Mouse (Mus musculus) mammary gland, adult 2 months (tissue): ENCODE data around the gene Csta1. TPM values are rescaled to one million over a fixed set of nuclear protein-coding genes. Genes with fewer than 3 reads are reported as not detected.

Experiments
- polyA plus RNA-seq: library from polyadenylated mRNA; depleted of rRNA; stranded (reverse); fragments of >200 nt; gene quantifications from 2 replicates; pipeline ENCODE4 v1.2.3, GENCODE M21; 2012; ENCODE audit warnings: low replicate concordance; rRNA removed

Csta1 gene
- 0.11 TPM in 1 of 2 replicates, not detected in the other for polyA plus RNA-seq

GRCm38 (mm10) chr16:36131141-36131540 lies at the start of gene Csta1:
Gene Csta1, minus strand, starts transcription at chr16:36131241.

DNA sequence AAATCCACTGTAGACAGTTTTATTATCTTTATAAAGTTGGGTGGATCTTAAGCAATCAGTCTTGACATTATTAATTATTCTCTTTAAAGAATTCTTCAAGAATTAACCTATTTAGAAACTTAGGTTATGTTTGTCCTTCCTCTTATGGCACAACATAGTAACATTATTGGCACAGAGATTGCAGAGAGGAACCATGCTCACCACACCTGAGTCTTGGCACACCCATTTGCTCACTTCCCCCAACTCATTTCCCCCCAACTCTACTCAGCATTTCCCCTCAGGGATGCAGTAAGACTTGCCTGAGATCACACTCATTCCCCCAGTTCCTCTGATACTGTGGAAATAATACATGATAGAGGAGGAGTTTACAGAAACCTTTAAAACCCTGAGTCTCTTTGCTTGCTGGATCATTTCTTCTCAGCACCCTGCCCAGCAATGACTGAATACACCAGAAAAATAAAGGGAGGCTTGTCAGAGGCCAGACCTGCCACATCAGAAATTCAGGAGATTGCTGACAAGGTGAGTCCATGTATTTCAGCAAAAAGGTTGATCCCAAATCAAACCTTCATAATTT lies 25.4 kb upstream of the Csta1 start, which contains the start of gene Stfa2l1:
Gene Stfa2l1 (plus strand): TSS at position 410 of the 574 bp plus-strand sequence.

DNA sequence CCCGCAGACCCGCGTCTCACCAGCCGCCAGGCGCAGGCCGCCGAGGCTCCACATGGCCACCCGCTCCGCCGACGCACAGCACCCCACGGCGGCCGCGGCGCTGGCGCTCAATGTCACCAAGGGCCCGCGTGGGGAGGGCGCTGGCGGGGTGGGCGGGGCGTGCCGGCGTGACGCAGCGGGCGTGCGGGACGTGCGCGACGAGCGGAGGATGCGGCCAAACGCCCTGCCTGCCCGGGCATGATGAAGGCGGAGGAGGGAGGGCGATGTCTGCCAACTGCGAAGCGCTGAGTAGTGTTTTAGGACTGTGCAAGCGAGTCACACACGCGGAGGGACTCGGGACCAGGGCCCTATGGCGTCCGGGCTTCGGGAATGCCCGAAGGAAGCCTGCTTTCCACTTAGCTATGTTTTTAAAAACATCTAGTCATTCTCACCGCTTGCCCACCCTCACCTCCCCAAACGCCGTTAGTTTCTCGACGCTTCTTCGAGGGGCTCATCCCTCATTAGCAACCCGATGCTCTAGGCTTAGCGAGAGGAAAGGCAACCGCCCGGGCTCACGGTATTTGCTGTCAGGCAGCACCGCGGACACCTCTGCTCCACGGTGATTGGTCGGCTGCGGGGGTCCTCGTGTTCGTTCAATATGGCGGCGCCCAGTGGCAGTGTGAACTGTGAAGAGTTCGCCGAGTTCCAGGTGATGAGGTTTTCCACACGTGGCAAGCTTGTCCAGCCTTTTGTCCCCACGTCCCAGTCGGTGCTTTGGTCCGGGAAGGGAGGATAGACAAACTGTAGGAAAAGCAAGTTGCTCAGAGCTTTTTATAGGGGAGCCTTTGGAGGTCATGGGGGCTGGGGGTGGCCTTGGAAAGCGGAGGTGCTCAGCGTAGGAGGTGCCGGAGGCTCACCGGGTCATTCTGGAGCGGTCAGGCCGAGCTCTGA lies 59.3 kb downstream of the Csta1 start, which contains the start of the genes Fam162a and Ccdc58:
Gene Fam162a (minus strand): TSS at position 145 of the 930 bp plus-strand sequence.
Gene Ccdc58 (plus strand): TSS at position 236 of the 930 bp plus-strand sequence.

Other genes starting within 250 kb of the Csta1 start
- 7.4 and 15.6 TPM in 2 replicates for gene Parp9, start 192.8 kb downstream of the Csta1 start, polyA plus RNA-seq
- 10.0 and 15.3 TPM in 2 replicates for gene Dtx3l, start 192.1 kb downstream of the Csta1 start, polyA plus RNA-seq
- gene Kpna1, start 152.5 kb downstream of the Csta1 start, polyA plus RNA-seq, result 3.7 and 15.5 TPM in 2 replicates
- 1.1 and 2.7 TPM in 2 replicates for gene Wdr5b, start 90.1 kb downstream of the Csta1 start, polyA plus RNA-seq
- gene Fam162a, start 59.6 kb downstream of the Csta1 start, polyA plus RNA-seq, result 27.0 and 27.7 TPM in 2 replicates
- gene Ccdc58, start 59.6 kb downstream of the Csta1 start, polyA plus RNA-seq, result 4.2 and 5.4 TPM in 2 replicates
- not detected in 2 replicates for gene Stfa2l1, start 25.6 kb upstream of the Csta1 start, polyA plus RNA-seq
- gene Gm5483, start 53.0 kb upstream of the Csta1 start, polyA plus RNA-seq, result not detected in 2 replicates
- gene Gm5416, start 79.2 kb upstream of the Csta1 start, polyA plus RNA-seq, result not detected in 2 replicates
- not detected in 2 replicates for gene 2010005H15Rik, start 90.2 kb upstream of the Csta1 start, polyA plus RNA-seq
- gene Stfa1, start 145.7 kb upstream of the Csta1 start, polyA plus RNA-seq, result not detected in 2 replicates
- gene BC117090, start 203.1 kb upstream of the Csta1 start, polyA plus RNA-seq, result not detected in 2 replicates
- not detected in 2 replicates for gene BC100530, start 236.5 kb upstream of the Csta1 start, polyA plus RNA-seq